Mouse (Mus musculus) cerebellum, adult (tissue): ENCODE results near the gene Cxadr.

Experiments
- ATAC-seq: cut with Nextera tagmentation; 2 replicates; pipeline ENCODE4 v1.9.2; 2017; ENCODE audit warnings: mild to moderate bottlenecking, moderate library complexity, mixed read lengths; ENCODE audit not compliant: insufficient number of reproducible peaks, low FRiP score, low TSS enrichment

Cxadr gene

GRCm38 (mm10) chr16:78302678-78303050 is 1.4 kb downstream of the Cxadr start:
- 0 out of 2 replicates have a peak, but pooled peaks have one; percentile 6 for ATAC-seq

GRCm38 (mm10) chr16:78305606-78306100 is 4.4 kb downstream of the Cxadr start:
- ATAC-seq: no peak

GRCm38 (mm10) chr16:78306606-78307005 is 5.3 kb downstream of the Cxadr start:
- ATAC-seq: no peak

DNA sequence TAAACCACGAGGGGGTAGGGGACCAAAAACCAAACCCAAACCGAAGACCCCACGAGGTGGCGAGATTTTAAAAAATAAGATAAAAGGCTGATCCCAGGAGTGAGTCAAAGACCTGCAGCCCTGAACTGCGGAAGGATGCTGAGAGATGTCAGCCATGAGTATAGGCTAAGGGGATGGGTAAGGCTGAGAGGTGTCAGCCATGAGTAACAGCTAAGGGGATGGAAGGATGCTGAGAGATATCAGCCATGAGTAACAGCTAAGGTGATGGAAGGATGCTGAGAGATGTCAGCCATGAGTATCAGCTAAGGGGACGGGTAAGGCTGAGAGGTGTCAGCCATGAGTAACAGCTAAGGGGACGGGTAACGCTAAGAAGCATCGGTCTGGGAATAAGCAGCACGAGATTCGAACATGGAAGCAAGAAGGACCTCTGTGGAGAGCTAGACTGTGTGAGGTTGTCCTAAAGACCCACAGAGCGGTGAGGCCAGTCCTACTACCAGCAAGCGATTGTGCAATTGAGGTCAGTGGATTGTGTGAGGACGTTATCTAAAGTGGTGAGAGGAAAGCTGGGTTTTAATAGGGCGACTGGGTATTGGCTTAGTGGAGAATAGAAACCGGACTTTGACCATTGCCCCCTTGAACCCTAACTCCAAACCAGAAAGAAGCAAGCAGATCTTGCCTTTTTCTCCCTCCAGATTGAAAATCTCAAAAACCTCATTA is 6.3 kb downstream of the Cxadr start:
- ATAC-seq: no peak

DNA sequence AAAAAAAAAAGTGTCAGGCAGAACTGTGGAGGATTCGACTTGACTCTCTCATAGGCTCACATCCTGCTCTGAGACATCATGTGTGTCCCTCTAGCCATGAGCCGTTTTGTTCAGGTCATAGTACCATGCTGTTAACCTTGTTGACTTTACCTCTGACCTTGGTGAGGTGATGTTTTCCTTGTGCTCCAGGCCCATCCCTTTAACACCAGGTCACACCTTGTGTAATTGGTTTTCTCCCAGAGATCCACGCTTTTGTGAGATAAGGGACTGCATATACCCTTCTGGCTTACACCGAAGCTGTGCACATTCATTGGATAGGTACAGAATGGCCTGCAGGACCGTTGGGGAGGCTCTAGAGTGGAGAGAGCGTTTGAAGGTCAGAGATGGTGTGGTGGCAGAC is 8.0 kb downstream of the Cxadr start:
- no peak for ATAC-seq

GRCm38 (mm10) chr16:78313135-78313887 is 12.0 kb downstream of the Cxadr start:
- no peak for ATAC-seq

DNA sequence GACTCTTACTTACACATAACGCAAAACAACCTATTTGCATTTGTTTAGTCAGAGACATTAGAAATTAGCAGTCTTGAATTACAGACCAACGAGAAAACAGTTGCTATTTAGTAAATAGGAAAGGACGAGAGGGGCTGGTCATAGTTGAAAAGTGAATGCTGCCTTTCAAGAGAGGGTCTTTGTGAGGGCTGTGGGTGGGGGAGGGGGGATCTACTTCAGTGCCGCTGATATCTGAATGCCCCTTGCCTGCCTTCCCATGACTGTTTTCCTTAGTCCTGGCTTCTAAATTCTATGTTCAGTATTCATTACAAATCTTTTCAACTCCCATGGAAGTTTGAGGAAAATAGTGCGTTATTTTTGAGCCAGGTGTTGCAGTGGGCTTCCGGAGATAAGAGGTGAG is 12.7 kb downstream of the Cxadr start:
- no peak for ATAC-seq

- ATAC-seq: peak; percentile 46; the same call in 1 of the 2 replicates
Measured at GRCm38 (mm10) chr16:78316849-78317248, 15.6 kb downstream of the Cxadr start.

GRCm38 (mm10) chr16:78317960-78318359 is 16.7 kb downstream of the Cxadr start:
- ATAC-seq: no peak

DNA sequence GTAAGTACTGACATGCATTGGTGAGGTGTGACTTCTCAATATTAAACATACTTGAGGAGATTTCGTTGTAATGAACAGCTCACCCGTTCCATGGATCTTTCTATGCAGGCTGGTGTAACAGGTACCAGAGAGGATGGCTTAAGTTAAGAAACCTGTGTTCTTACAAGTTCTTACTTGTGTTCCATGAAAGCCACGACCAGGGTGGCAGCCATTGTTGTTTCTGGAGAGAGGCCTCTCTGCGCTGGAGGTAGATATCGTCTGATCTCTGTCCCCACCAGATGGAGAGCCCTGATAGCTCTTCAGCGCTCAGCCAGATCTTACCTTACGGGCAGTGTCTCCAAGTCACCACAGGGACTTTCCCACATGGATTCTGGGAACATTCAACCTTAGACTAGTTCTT is 18.4 kb downstream of the Cxadr start:
- no peak for ATAC-seq

DNA sequence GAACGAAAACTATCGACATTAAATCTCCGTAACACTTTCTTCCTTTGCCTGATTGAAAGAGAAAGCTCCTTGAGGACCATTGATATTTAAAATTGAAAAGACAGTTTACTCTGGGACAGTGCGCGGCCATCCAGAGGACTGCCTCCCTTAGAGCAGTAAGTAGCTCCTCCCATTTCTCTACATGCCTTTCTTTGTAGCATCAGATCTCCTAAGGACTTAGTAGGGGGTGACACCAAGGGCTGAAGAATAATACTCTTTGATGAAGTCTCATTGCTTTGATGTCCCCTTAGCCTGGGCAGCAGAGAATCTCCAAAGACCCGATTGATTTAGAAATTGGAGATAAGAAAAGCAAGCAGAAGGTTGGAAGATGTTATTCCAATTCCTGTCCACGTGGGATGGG is 20.3 kb downstream of the Cxadr start:
- no peak for ATAC-seq

GRCm38 (mm10) chr16:78322140-78322539 is 20.9 kb downstream of the Cxadr start:
- no peak for ATAC-seq

GRCm38 (mm10) chr16:78325972-78326848 is 24.9 kb downstream of the Cxadr start:
- no peak for ATAC-seq

GRCm38 (mm10) chr16:78327562-78327961 is 26.3 kb downstream of the Cxadr start:
- no peak for ATAC-seq

- no peak for ATAC-seq
Measured at GRCm38 (mm10) chr16:78327999-78328398, 26.7 kb downstream of the Cxadr start.

- no peak for ATAC-seq
Measured at GRCm38 (mm10) chr16:78337226-78337625, 35.9 kb downstream of the Cxadr start.

- ATAC-seq: no peak
Measured at GRCm38 (mm10) chr16:78341356-78341755, 40.1 kb downstream of the Cxadr start.

- no peak for ATAC-seq
Measured at GRCm38 (mm10) chr16:78342767-78343166, 41.5 kb downstream of the Cxadr start.

DNA sequence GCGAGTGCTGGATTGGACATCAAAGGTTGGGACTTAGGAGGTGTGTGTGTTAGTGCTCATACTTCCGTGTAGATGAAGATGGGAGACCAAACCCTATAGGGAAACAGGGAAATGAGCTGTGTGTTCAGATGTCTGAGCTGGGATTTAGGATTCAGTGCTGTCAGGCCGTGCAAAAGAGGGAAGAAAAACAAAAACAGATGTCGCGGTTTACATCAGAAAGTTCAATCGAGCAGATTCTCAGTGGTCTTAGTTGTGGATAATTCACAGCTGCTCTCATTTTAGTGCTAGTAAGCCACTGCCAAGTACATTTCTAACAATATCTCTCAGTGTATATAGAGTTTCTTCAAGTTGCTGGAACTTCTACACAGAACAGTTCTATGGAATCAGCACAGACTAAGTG is 42.5 kb downstream of the Cxadr start:
- no peak for ATAC-seq

- no peak for ATAC-seq
Measured at GRCm38 (mm10) chr16:78346662-78347327, 45.5 kb downstream of the Cxadr start.
